Mouse (Mus musculus) spleen, postnatal 10 days (tissue): Measurements from ENCODE around the gene Bptf.
"Not testable (repeated sequence)": the region's sequence is repeated elsewhere in the genome, so short reads cannot be mapped to it uniquely, and the experiment has no call there.

Experiments used
- DNase-seq, 2 experiments: peaks; one replicate each; pipeline ENCODE4 v3.0.0; 2021 to 2022; ENCODE audit warnings: low spot score in 2 of 2

Gene Bptf

GRCm38 (mm10) chr11:107017339-107017886 lies 114.5 kb downstream of the Bptf start:
- no peak for DNase-seq

GRCm38 (mm10) chr11:107016893-107017292 lies 115.0 kb downstream of the Bptf start:
- no peak for DNase-seq

- DNase-seq = peak in 1 of 2 experiments; percentile 9
These were observed 116.3 kb downstream of the Bptf start for GRCm38 (mm10) chr11:107015535-107016187.

GRCm38 (mm10) chr11:107014597-107015309 lies 117.2 kb downstream of the Bptf start:
- peak in 1 of 2 experiments; percentile 68 for DNase-seq

- no peak for DNase-seq
These were observed 117.8 kb downstream of the Bptf start for GRCm38 (mm10) chr11:107014020-107014585.

- DNase-seq = peak; percentile 98 to 100
These were observed 119.5 kb downstream of the Bptf start for GRCm38 (mm10) chr11:107012324-107013017.

GRCm38 (mm10) chr11:107011669-107012323 lies 120.1 kb downstream of the Bptf start:
- peak; percentile 42 to 44 for DNase-seq

- DNase-seq = no peak
These were observed 120.8 kb downstream of the Bptf start for GRCm38 (mm10) chr11:107011171-107011570.

- no peak for DNase-seq
These were observed 121.5 kb downstream of the Bptf start for GRCm38 (mm10) chr11:107010447-107010846.

GRCm38 (mm10) chr11:107005538-107005937 lies 126.4 kb downstream of the Bptf start:
- DNase-seq = no peak

GRCm38 (mm10) chr11:107001760-107002675 lies 129.9 kb downstream of the Bptf start:
- DNase-seq = no peak

- no peak for DNase-seq
These were observed 131.9 kb downstream of the Bptf start for GRCm38 (mm10) chr11:106999949-107000513.

GRCm38 (mm10) chr11:106999151-106999948 lies 132.6 kb downstream of the Bptf start, which contains the start of gene Kpna2:
Kpna2 (minus strand) TSS chr11:106999541.
- DNase-seq = peak; percentile 86 to 91

- DNase-seq = peak in 1 of 2 experiments; percentile 37
These were observed 133.2 kb downstream of the Bptf start for GRCm38 (mm10) chr11:106998651-106999150.

GRCm38 (mm10) chr11:106997976-106998375 lies 134.0 kb downstream of the Bptf start:
- DNase-seq = peak; percentile 28 to 60

GRCm38 (mm10) chr11:106996492-106996891 lies 135.4 kb downstream of the Bptf start:
- not testable (repeated sequence) for DNase-seq

GRCm38 (mm10) chr11:106994246-106995085 lies 137.5 kb downstream of the Bptf start:
- DNase-seq = no peak

GRCm38 (mm10) chr11:106987384-106987783 lies 144.5 kb downstream of the Bptf start:
- DNase-seq = no peak
